Mouse (Mus musculus) layer of hippocampus, adult 18-20 months (tissue): Measurements from ENCODE around the gene Dab1. TPM values are rescaled to one million over a fixed set of nuclear protein-coding genes. Genes with fewer than 3 reads are reported as not detected.

ENCODE experiments used
- DNase-seq, 2 experiments: peaks; one replicate each; pipeline ENCODE4 v3.0.0; 2022; ENCODE audit warnings: low spot score in 2 of 2
- total RNA-seq, 2 experiments: library from RNA; stranded (reverse); gene quantifications; 2 replicates each; pipeline ENCODE4 v1.2.3; 2021

The Dab1 gene
- total RNA-seq, 2 experiments from 2014 or later = 146 to 158 TPM

DNA sequence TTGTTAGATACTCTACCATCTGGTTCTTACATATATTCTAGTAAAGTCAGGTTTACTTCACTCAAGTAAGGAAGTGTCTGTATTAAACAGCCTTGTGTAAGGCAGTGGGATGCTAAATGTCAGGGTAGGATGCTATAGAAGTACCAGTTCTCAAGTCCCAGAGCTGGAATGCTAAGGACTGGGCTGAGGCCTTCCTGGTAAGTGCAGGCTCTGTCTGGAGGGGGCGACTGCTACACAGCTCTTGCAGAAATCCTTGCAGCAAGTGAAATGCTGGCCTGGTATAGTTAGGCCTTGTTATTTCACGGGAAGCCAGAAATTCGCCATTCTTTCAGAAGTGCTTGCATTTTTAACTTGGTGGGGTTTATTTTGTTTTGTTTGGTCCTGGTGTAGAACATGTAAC lies 72.6 kb downstream of the Dab1 start:
- DNase-seq = no peak

- DNase-seq = no peak
Observed at GRCm38 (mm10) chr4:103699755-103700154, 80.6 kb downstream of the Dab1 start.

GRCm38 (mm10) chr4:103700392-103700791 lies 81.2 kb downstream of the Dab1 start:
- no peak for DNase-seq

GRCm38 (mm10) chr4:103702137-103702536 lies 83.0 kb downstream of the Dab1 start:
- no peak for DNase-seq

GRCm38 (mm10) chr4:103704477-103704876 lies 85.3 kb downstream of the Dab1 start:
- peak in 1 of 2 experiments; percentile 64 for DNase-seq

- DNase-seq = no peak
Observed at GRCm38 (mm10) chr4:103706501-103706900, 87.3 kb downstream of the Dab1 start.

- no peak for DNase-seq
Observed at GRCm38 (mm10) chr4:103707140-103707539, 88.0 kb downstream of the Dab1 start.

DNA sequence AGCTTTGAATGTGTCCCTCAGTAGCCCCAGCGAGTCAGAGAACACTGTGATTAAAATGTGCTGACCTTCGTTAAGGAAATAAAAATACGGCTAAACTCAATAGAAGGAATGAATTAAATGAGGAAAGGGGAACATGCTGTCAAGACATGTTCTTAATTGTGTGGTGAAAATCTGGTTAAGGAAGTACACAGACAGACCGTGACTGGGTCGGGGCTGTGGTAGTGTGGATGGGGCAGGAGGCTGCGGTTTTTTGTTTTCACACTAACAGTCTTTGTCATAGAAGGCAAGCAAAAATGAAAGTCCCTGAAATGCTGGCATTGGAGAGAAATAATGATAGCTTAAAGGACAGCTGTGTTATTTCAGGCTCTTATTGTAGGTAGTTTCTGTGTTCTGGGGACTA lies 92.2 kb downstream of the Dab1 start:
- DNase-seq = no peak

GRCm38 (mm10) chr4:103713921-103714320 lies 94.8 kb downstream of the Dab1 start:
- no peak for DNase-seq

DNA sequence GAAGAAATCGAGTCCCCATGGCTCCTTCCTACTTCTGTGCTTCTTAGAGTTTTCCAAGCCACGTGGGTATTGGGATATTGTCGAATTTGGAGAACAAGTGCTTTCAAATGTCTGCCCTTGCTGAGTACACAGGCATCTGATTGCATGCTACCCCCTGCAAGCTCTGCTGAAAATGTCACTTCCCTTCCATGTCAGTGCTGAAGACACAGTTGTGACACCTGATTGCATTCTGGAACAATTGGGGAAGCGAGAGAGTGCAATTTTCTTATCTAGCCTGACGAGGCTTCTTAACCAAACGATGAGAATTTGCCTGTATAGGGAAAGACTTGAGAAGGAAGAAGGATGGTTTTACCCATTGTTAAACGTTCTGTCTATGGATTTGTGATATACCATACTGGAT lies 95.8 kb downstream of the Dab1 start:
- DNase-seq = no peak

DNA sequence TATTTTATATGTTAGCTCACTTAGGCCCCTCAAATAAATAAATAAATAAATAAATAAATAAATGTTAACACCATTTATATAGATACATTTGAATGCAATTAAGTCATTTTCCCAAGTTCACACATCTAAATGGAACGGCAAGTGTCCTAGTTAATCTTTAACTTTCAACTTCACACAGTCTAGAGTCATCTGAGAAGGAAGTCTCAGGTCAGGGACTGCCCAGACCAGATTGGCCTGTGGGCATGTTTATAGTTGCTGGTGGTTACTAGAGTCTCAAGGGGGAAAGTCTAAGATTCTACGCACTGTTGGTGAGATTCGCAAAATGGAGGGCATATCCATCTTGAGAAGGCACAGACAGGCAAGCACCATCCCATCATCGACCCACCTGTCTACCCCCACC lies 96.4 kb downstream of the Dab1 start:
- no peak for DNase-seq

GRCm38 (mm10) chr4:103722738-103723137 lies 103.6 kb downstream of the Dab1 start:
- no peak for DNase-seq

DNA sequence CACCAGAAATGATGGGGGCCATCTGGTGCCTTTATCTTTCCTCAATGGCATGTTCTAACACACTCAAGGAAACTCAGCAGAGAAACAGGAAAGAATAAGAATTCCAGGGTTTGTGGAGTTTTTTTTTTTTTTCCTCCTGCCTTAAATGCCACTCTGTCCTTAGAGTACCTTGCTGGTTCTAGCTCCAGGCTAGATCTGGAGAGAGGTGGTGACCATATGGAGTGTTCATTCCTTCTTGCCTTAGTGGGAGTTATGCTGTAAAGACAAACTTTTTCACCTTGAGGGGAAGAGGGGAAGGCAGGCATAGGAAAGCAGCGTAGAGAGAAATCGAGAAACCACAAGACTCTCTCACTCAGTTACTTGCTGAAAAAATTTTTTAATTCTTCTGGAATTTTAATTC lies 107.3 kb downstream of the Dab1 start:
- DNase-seq = no peak

GRCm38 (mm10) chr4:103737185-103737584 lies 118.0 kb downstream of the Dab1 start:
- DNase-seq = no peak

- peak in 1 of 2 experiments; percentile 39 for DNase-seq
Observed at GRCm38 (mm10) chr4:103751249-103751855, 132.2 kb downstream of the Dab1 start.

DNA sequence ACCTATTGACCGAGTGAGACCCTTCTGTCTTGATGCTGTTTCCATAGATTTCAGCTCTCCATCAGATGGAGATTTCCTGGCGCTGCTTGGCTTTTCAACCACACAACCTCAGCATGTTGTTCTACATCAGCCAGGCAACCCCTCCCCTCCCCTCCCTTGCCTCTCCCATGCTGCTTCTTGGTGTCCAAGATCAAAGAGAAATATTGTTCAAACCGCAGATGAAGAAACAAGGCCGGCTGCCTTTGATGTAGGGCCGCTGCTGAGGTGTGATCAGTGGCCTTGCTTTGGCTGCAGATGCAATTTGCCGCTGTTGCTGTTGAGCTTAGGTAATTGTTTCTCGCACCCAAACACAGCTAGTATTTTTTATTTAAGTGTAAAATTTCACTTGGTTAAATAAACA lies 135.4 kb downstream of the Dab1 start:
- DNase-seq = no peak

DNA sequence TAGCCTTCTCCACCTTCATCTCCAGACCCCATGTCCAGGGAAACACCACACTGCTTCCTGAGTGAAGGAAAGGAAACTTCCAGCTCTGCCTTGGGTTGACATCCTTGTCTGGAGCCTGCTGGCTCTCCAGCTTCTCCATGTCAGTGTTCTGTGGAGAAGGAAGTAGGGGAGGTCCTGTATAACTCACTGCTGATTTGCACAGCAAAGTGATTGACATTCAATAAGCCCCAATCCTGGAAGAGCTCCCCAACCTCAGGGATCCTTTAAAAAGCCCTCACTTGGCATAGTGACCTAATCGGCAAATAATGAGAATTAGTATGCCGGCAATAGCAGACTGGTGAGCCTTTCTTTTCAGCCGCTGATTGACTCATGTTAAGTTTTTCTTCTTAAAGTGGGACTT lies 138.1 kb downstream of the Dab1 start:
- no peak for DNase-seq

- no peak for DNase-seq
Observed at GRCm38 (mm10) chr4:103762416-103762815, 143.3 kb downstream of the Dab1 start.

- DNase-seq = no peak
Observed at GRCm38 (mm10) chr4:103775712-103776111, 156.6 kb downstream of the Dab1 start.

DNA sequence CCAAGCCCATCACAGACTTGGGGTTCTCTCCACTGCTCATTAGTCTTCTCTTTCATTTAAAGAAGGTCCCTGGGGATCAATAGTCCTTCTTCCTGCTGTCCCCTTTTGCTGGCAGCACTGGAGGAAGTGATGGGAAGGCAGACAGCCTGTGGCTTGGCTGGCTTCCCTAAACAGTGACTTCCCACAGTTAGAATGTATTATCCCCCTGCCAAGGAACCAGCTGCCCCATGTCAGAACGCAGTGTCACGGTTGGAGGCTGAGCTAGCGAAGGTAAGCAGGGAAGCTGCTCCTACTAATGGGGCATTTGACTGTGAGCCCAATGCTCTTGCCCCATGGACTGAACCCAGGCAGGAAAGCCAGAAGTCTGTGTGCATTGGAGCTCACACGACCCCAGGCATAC lies 162.2 kb downstream of the Dab1 start:
- peak in 1 of 2 experiments; percentile 45 for DNase-seq

DNA sequence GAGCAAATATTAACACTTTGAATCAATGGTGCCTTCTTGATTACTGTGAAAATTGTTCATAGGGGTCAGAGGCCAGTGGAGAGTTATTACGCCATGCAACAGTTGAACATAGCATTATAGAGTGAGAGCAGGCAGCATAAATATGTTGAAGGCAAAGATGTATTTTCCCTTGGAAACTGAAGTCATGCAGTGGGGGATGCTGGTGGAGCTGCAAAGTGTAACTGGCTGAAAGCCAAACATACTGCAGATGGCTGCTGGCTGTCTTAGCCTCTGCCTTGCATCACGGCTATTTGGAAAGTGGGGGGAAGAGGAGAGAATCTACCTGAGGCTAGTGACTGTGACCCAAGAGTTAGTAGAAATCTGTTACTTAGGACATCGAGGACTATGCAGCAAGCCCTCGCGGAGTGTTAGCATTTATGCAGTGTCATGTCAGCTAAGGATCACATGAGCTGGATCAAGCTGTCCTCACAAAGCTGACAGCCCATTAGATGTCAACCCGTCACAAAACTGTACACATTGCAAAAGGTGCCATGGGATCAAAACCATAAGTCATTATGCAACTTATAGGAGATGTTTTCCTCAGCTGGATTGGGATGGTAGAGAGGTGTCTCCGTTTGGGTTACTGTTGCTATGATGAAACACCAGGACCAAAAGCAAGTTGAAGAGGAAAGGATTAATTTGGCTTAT lies 164.5 kb downstream of the Dab1 start:
- peak in 1 of 2 experiments; percentile 50 for DNase-seq

GRCm38 (mm10) chr4:103793589-103794312 lies 174.6 kb downstream of the Dab1 start:
- DNase-seq = peak in 1 of 2 experiments; percentile 17
